Mouse (Mus musculus) liver, postnatal 0 days (tissue): ENCODE data around the gene Asic3. TPM values are rescaled to one million over a fixed set of nuclear protein-coding genes. Genes with fewer than 3 reads are reported as not detected.

ENCODE experiments used
- ATAC-seq: fragments of 200-750 bp; cut with Nextera tagmentation; 2 replicates; pipeline ENCODE4 v1.8.0; 2017; ENCODE audit warnings: mild to moderate bottlenecking, moderate library complexity
- DNase-seq: peaks from one replicate; pipeline ENCODE4 v3.0.0-alpha.2; 2016
- H3K27ac ChIP-seq: fragments of 300-500 bp; sonication (generic); 2 replicates; pipeline ENCODE4 v1.5.1; 2014; ENCODE audit warnings: antibody characterized with exemption, moderate library complexity, mild to moderate bottlenecking, low read depth
- H3K27me3 ChIP-seq: fragments of 300-500 bp; sonication (generic); 2 replicates; pipeline ENCODE4 v1.6.1; 2014; ENCODE audit warnings: low read length, control low read depth, mixed read lengths; ENCODE audit not compliant: insufficient read depth
- H3K36me3 ChIP-seq: fragments of 300-500 bp; sonication (generic); replicated peaks from 2 replicates; pipeline ENCODE4 v1.6.1; 2014; ENCODE audit warnings: mild to moderate bottlenecking, control low read depth, low read length, moderate library complexity, mixed read lengths; ENCODE audit not compliant: insufficient read depth
- H3K4me1 ChIP-seq: fragments of 300-500 bp; sonication (generic); 2 replicates; pipeline ENCODE4 v1.6.1; 2014; ENCODE audit warnings: antibody characterized with exemption, mild to moderate bottlenecking, control low read depth; ENCODE audit not compliant: insufficient read depth
- H3K4me2 ChIP-seq: fragments of 300-500 bp; sonication (generic); 2 replicates; pipeline ENCODE4 v1.6.1; 2014; ENCODE audit warnings: low read depth, mild to moderate bottlenecking, low read length, moderate library complexity, mixed read lengths
- H3K4me3 ChIP-seq: fragments of 300-500 bp; sonication (generic); 2 replicates; pipeline ENCODE4 v1.5.1; 2014; ENCODE audit warnings: low read depth, low read length
- H3K9ac ChIP-seq: fragments of 300-500 bp; sonication (generic); replicated peaks from 2 replicates; pipeline ENCODE4 v1.6.1; 2014; ENCODE audit warnings: mild to moderate bottlenecking, moderate library complexity
- H3K9me3 ChIP-seq: fragments of 300-500 bp; sonication (generic); 2 replicates; pipeline ENCODE4 v1.6.1; 2016; ENCODE audit warnings: mild to moderate bottlenecking, control low read depth, low read length, mixed read lengths
- CTCF ChIP-seq: sonication (generic); IDR thresholded peaks from 2 replicates; pipeline ENCODE4 v1.5.1; 2016; ENCODE audit warnings: antibody characterized with exemption, low read depth
- EP300 ChIP-seq: IDR thresholded peaks from 2 replicates; pipeline ENCODE4 v1.6.1; 2016; ENCODE audit warnings: antibody characterized with exemption, low read depth, mild to moderate bottlenecking
- WGBS: fragments of 180-500 bp; shearing (Covaris S2); extraction: QIAGEN DNeasy Blood & Tissue Kit; methylation state at CpG from one replicate; pipeline ENCODE4 v1.1.7; 2014; ENCODE audit not compliant: insufficient replicate concordance; 5-methylcytosine and 5-hydroxymethylcytosine counted together
- polyA plus RNA-seq: library from polyadenylated mRNA; unstranded; fragments of >200 nt; fragmentation: Nextera tagmentation; extraction: Ambion mirVana; gene quantifications from 2 replicates; pipeline ENCODE4 v1.2.1, GENCODE M21; 2015

The Asic3 gene
- polyA plus RNA-seq, 1 experiment from 2014 or later: not detected

DNA sequence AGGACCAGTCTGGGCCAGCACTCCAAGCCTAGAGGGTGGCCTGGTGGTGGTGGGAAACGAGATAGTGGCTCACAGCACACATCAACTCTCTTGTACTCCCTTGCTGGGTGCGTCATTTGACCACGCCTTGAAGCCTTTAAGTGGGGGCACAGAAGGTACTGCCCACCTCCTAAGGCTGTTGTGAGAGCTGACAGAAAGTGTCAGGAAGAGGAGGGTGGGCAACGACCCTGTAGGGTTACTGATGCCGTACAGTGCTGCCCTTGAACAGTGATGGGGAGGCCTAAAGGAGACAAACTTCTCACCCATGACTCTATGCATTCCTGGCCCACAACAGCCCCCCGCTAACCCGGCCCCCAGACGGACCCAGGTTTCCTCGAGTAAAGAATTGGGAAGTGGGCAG lies 46.8 kb upstream of the Asic3 start:
- no peak overlapping the region for H3K27ac ChIP-seq

DNA sequence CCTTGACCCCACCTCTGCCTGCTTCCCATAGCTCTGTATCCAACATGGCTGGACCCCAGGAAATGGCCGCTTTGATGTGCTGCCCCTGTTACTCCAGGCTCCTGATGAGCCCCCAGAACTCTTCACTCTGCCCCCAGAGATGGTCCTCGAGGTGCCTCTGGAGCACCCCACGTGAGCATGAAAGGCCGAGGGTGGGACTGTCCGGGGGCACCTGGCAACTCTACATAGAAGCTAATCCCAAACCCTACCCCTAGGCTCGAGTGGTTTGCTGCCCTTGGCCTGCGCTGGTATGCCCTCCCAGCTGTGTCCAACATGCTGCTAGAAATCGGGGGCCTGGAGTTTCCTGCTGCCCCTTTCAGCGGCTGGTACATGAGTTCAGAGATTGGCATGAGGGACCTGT lies 43.4 kb upstream of the Asic3 start:
- ATAC-seq: no peak
- WGBS: 77% methylated on average over 9 of the region's 9 CpGs

More for the DNA sequence above, 46.8 kb upstream of the Asic3 start:
- H3K4me1 ChIP-seq: no peaks in the 10 kb centered on the region; the same call in 1 of the 2 replicates
- TF ChIP-seq CTCF (no peak), EP300 (no peak)
- no peaks in the 10 kb centered on the region for H3K27me3 ChIP-seq
- ATAC-seq (no peak), DNase-seq (no peak)
- no peak overlapping the region for H3K9ac ChIP-seq
- WGBS: 66% methylated on average over 9 of the region's 9 CpGs
- no peaks in the 10 kb centered on the region for H3K9me3 ChIP-seq
- no peaks in the 10 kb centered on the region for H3K36me3 ChIP-seq
- no peak overlapping the region for H3K4me2 ChIP-seq
- H3K4me3 ChIP-seq: no peak overlapping the region

DNA sequence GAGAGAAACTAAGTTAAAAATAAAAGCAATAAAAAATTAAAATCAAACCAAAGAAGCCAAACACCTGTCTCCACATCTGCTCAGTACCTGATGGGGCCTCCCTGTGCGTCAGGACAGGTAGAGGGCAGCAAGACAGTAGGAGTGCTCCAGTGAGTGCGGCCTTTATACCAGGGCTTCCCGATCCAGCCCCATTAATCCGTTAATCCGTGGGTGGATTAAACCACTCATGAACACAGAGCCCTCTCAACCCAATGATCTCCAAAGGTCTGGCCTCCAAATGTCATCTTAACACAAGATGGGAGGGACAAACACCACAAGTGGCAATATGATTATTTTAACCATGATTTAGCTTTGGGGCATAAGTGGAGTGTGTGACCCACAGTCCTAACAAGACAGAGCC lies 39.4 kb upstream of the Asic3 start:
- Histone ChIP-seq H3K27ac (no peak overlapping the region), H3K4me3 (no peak overlapping the region), H3K9ac (no peak overlapping the region), H3K36me3 (no peaks in the 10 kb centered on the region), H3K27me3 (no peaks in the 10 kb centered on the region), H3K9me3 (no peaks in the 10 kb centered on the region), H3K4me1 (no peaks in the 10 kb centered on the region), H3K4me2 (no peak overlapping the region)
- 74% methylated on average over 5 of the region's 5 CpGs for whole genome bisulfite sequencing
- DNase-seq (no peak), ATAC-seq (no peak)
- TF ChIP-seq EP300 (no peak), CTCF (no peak)

More for the DNA sequence above, 43.4 kb upstream of the Asic3 start:
- H3K4me1 ChIP-seq: no peaks in the 10 kb centered on the region; the same call in 1 of the 2 replicates
- H3K4me3 ChIP-seq: no peak overlapping the region
- DNase-seq: no peak
- no peak overlapping the region for H3K4me2 ChIP-seq
- no peaks in the 10 kb centered on the region for H3K27me3 ChIP-seq
- no peak overlapping the region for H3K9ac ChIP-seq
- H3K36me3 ChIP-seq: no peaks in the 10 kb centered on the region
- H3K9me3 ChIP-seq: no peaks in the 10 kb centered on the region
- TF ChIP-seq CTCF: no peak
- TF ChIP-seq EP300: no peak
- H3K27ac ChIP-seq: no peak overlapping the region

GRCm38 (mm10) chr5:24374216-24374615 lies 39.0 kb upstream of the Asic3 start:
- H3K36me3 ChIP-seq: no peaks in the 10 kb centered on the region
- H3K4me3 ChIP-seq: no peak overlapping the region
- no peaks in the 10 kb centered on the region for H3K4me1 ChIP-seq
- no peak overlapping the region for H3K9ac ChIP-seq
- H3K27ac ChIP-seq: no peak overlapping the region
- H3K9me3 ChIP-seq: no peaks in the 10 kb centered on the region
- 63% methylated on average over 6 of the region's 6 CpGs for WGBS
- DNase-seq: no peak
- no peaks in the 10 kb centered on the region for H3K27me3 ChIP-seq
- TF ChIP-seq CTCF: no peak
- TF ChIP-seq EP300: no peak
- no peak overlapping the region for H3K4me2 ChIP-seq
- ATAC-seq: no peak

DNA sequence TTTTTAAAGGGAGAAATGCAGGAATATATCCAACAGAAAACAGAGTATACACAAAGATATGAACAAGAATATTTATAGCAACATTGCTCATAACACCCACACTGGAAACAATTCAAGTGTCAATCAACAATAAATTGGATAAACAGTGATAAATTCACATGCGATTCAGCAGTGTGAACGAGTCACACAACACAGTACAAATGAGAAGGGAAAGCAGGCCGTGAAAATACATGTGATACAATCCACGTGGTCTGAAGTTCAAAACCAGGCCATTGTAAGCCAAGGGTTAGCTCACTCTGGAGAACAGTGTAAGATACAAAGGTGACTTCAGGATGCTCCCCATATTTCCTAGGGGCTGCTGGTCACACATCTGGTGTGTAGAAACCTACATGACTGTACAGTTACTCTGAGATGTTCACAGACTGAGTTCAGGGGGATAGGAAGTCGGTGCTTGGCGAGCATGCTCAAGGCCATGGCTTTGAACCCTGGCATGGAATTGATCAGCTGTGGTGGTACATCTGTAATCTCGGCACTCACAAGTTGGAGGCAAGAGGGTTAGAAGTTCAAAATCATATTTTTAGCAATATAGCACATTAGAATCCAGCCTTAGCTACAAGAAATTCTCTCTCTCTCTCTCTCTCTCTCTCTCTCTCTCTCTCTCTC lies 38.4 kb upstream of the Asic3 start:
- WGBS: 67% methylated on average over 7 of the region's 7 CpGs
- no peaks in the 10 kb centered on the region for H3K27me3 ChIP-seq
- H3K4me1 ChIP-seq: no peaks in the 10 kb centered on the region
- no peaks in the 10 kb centered on the region for H3K9me3 ChIP-seq
- no peak overlapping the region for H3K27ac ChIP-seq
- TF ChIP-seq EP300 (no peak), CTCF (no peak)
- H3K36me3 ChIP-seq: no peaks in the 10 kb centered on the region
- no peak for DNase-seq
- no peak overlapping the region for H3K4me2 ChIP-seq
- H3K4me3 ChIP-seq: no peak overlapping the region
- no peak overlapping the region for H3K9ac ChIP-seq
- ATAC-seq: no peak

DNA sequence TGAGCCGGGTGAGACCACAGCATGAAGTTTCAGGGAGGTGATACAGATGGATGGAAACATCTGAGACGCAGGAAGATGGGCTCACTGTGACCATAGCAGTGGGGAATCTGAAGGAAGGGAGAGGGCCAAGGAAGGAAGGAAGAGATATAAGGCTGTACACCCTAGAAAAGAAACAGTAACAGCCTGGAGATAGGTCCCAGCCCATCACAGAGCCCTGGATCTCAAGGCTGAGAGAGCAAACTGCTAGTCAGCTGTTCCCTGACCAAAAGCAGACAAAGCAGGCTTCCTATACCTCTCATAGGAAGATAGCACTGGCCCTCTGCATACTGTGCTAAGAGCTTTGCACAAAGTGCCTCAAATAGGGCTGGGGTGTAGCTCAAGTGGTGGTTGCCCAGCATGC lies 34.5 kb upstream of the Asic3 start:
- WGBS: 68% methylated on average over 2 of the region's 2 CpGs
- no peaks in the 10 kb centered on the region for H3K36me3 ChIP-seq
- no peak overlapping the region for H3K9ac ChIP-seq
- H3K9me3 ChIP-seq: no peaks in the 10 kb centered on the region
- peaks cover 5% of the 10 kb centered on the region for H3K4me1 ChIP-seq
- H3K4me2 ChIP-seq: no peak overlapping the region
- no peak overlapping the region for H3K4me3 ChIP-seq
- no peak overlapping the region for H3K27ac ChIP-seq
- no peak for TF ChIP-seq CTCF
- DNase-seq (no peak), ATAC-seq (no peak)
- H3K27me3 ChIP-seq: no peaks in the 10 kb centered on the region

DNA sequence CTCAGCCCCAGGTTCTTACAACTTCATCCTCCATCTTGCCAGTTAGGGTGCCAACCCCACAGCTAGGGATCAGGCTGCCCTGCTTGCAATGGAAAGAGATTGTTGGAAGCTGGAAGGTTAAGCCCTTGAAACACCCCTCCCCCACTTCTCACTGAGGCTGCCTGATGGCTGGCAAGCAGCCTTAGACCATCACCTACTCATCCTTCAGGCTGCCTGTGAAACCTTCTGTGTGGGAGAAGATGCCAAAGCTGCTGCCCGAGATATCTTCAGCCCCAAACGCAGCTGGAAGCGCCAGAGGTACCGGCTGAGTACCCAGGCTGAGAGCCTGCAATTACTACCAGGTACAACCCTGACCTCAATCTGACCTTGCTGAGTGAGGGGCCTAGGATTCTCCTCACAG lies 33.7 kb upstream of the Asic3 start:
- H3K4me2 ChIP-seq: no peak overlapping the region
- no peak for DNase-seq
- H3K27me3 ChIP-seq: no peaks in the 10 kb centered on the region
- H3K27ac ChIP-seq: no peak overlapping the region
- no peak for ATAC-seq
- 77% methylated on average over 4 of the region's 4 CpGs for WGBS
- no peak overlapping the region for H3K9ac ChIP-seq
- H3K36me3 ChIP-seq: no peaks in the 10 kb centered on the region
- TF ChIP-seq CTCF: no peak
- no peak for TF ChIP-seq EP300
- H3K4me3 ChIP-seq: no peak overlapping the region
- peaks cover 13% of the 10 kb centered on the region for H3K4me1 ChIP-seq
- no peaks in the 10 kb centered on the region for H3K9me3 ChIP-seq
